In the genomic region with DNA sequence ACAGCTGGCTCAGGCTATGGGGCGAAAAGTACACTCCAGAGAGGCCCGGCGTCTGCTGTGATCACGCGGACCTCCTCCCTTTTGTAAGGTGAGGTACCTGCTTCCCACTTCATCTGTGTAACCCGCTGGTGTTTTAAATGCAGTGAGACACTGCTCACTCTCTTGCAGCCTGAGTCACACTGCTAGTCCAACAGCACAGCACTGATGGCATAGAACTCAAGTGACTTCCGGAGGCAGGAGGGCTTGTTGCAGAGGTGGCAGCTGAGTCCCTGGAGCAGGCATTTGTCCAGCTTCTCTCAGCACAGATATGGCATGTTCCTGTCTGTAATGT, we compare ENCODE assay signal across 17 mouse cellular contexts. TPM values are rescaled to one million over a fixed set of nuclear protein-coding genes. Genes with fewer than 3 reads are reported as not detected.
A peak's percentile ranks its signal among the peaks of the same experiment; 100 is the strongest.
DNase-seq lines count a peak whose midpoint lies in the region; ATAC-seq and TF ChIP-seq lines count a peak whose summit lies in the region.
"Had no signal": no experiment of that assay in that cellular context is flagged by ENCODE, and none has a peak within 500 bp of the region (broad histone marks: within the 10 kb centered on the region; RNA-seq: fewer than 3 reads in every experiment).

No protein-coding gene starts in this region.

- H3K4me1 ChIP-seq in kidney, embryonic 16.5 days (ENCODE audit: insufficient read depth, low read length) = peaks cover 60% of the 10 kb centered on the region
- H3K4me1 ChIP-seq in E14TG2a.4 (replicated peaks; ENCODE audit: low read depth, low read length) = peaks cover 74% of the 10 kb centered on the region
- peaks cover 35% of the 10 kb centered on the region for H3K4me1 ChIP-seq in heart, embryonic 16.5 days (ENCODE audit: control insufficient read depth, insufficient read depth, low read length)

- H3K36me3 ChIP-seq in kidney, embryonic 16.5 days (ENCODE audit: insufficient read depth, low read length) = no peaks in the 10 kb centered on the region
- peaks cover 15% of the 10 kb centered on the region for H3K36me3 ChIP-seq in E14TG2a.4 (ENCODE audit: insufficient read depth, low read length)
- no peaks in the 10 kb centered on the region for H3K36me3 ChIP-seq in heart, embryonic 16.5 days (ENCODE audit: control insufficient read depth, insufficient read depth)
- H3K36me3 ChIP-seq: hindbrain, embryonic 13.5 days; liver, embryonic 13.5 days; midbrain, embryonic 15.5 days had no signal

- ATAC-seq in kidney, embryonic 16.5 days (ENCODE audit: low FRiP score, low TSS enrichment) = no peak
- ATAC-seq in heart, embryonic 16.5 days (replicated peaks; ENCODE audit: extremely low read depth, insufficient read depth, low FRiP score) = no peak
- ATAC-seq: intestine, embryonic 16.5 days; midbrain, embryonic 15.5 days had no signal

- 55% methylated on average over 7 of the region's 7 CpGs for WGBS in kidney, embryonic 16.5 days
- WGBS in heart, embryonic 16.5 days = 43% methylated on average over 7 of the region's 7 CpGs

- H3K27me3 ChIP-seq in kidney, embryonic 16.5 days (ENCODE audit: insufficient read depth, low read length) = peaks cover 7% of the 10 kb centered on the region
- H3K27me3 ChIP-seq in E14TG2a.4 (ENCODE audit: insufficient read depth, low read length) = peaks cover 18% of the 10 kb centered on the region
- no peaks in the 10 kb centered on the region for H3K27me3 ChIP-seq in heart, embryonic 16.5 days (ENCODE audit: control insufficient read depth, insufficient read depth, low read length)

- H3K9me3 ChIP-seq in kidney, embryonic 16.5 days (ENCODE audit: low read length) = no peaks in the 10 kb centered on the region
- no peaks in the 10 kb centered on the region for H3K9me3 ChIP-seq in E14TG2a.4 (ENCODE audit: low read length)
- no peaks in the 10 kb centered on the region for H3K9me3 ChIP-seq in heart, embryonic 16.5 days (replicated peaks; ENCODE audit: control insufficient read depth, low read length)
- H3K9me3 ChIP-seq: hindbrain, embryonic 13.5 days; liver, embryonic 13.5 days; midbrain, embryonic 15.5 days had no signal

- DNase-seq in gastrocnemius, adult 2 months = peak; percentile 21
- no peak for DNase-seq in gastrocnemius, postnatal 25 days
- DNase-seq in kidney, postnatal 25 days = no peak
- DNase-seq in adipocyte (ENCODE audit: low spot score) = no peak
- DNase-seq in adrenal gland, postnatal 4 days (ENCODE audit: low spot score in 2 of 2) = no peak
- DNase-seq: cerebellum, adult 9-10 months; gastrocnemius, postnatal 14 days; kidney, postnatal 36 days; liver, embryonic 13.5 days; right cerebral cortex, postnatal 14 days had no signal

- intact Hi-C loops in gastrocnemius, adult 2 months (cut with DNase I) = loop anchor here (5.0 kb wide), 3 partner anchors 48 to 218 kb away; no protein-coding TSS in a partner anchor

- H3K4me3 ChIP-seq in gastrocnemius, adult 2 months = peak overlapping the region; percentile 86; the same call in 1 of the 2 replicates
- H3K4me3 ChIP-seq in kidney, embryonic 16.5 days (ENCODE audit: low read length) = no peak overlapping the region
- peak overlapping the region; percentile 7; the same call in 1 of the 2 replicates for H3K4me3 ChIP-seq in E14TG2a.4 (replicated peaks; ENCODE audit: low read length)
- H3K4me3 ChIP-seq in heart, embryonic 16.5 days (ENCODE audit: low read length) = no peak overlapping the region
- H3K4me3 ChIP-seq: erythroblast, embryonic 14.5 days; hindbrain, embryonic 13.5 days; liver, embryonic 13.5 days; midbrain, embryonic 15.5 days had no signal

- H3K4me2 ChIP-seq in kidney, embryonic 16.5 days (replicated peaks; ENCODE audit: low read depth, low read length) = no peak overlapping the region
- no peak overlapping the region for H3K4me2 ChIP-seq in heart, embryonic 16.5 days (ENCODE audit: low read depth, low read length)
- H3K4me2 ChIP-seq: hindbrain, embryonic 13.5 days; liver, embryonic 13.5 days; midbrain, embryonic 15.5 days had no signal

- 0 out of 2 replicates have a peak overlapping the region, but pooled peaks have one; percentile 7 for H3K9ac ChIP-seq in kidney, embryonic 16.5 days (replicated peaks; ENCODE audit: low read length)
- H3K9ac ChIP-seq in heart, embryonic 16.5 days (ENCODE audit: low read length) = no peak overlapping the region
- H3K9ac ChIP-seq: hindbrain, embryonic 13.5 days; liver, embryonic 13.5 days; midbrain, embryonic 15.5 days had no signal

- TF ChIP-seq CTCF in gastrocnemius, adult 2 months (IDR thresholded peaks at IDR 0.05) = no peak
- TF ChIP-seq CTCF in E14TG2a.4 (conservative IDR thresholded peaks at IDR 0.05; ENCODE audit: low read length) = no peak

- peak overlapping the region; percentile 93 for H3K27ac ChIP-seq in gastrocnemius, adult 2 months
- no peak overlapping the region for H3K27ac ChIP-seq in kidney, embryonic 16.5 days (ENCODE audit: low read length)
- peak overlapping the region; percentile 53 for H3K27ac ChIP-seq in heart, embryonic 16.5 days (ENCODE audit: low read length)
- H3K27ac ChIP-seq: hindbrain, embryonic 13.5 days; liver, embryonic 13.5 days; midbrain, embryonic 15.5 days had no signal

RNA-seq across cellular contexts. Expression of a gene that starts 5.2 kb away (rescaled TPM):
- total RNA-seq in gastrocnemius, adult 2 months (2021) = 1 to 10 TPM; 4.7 to 6.9 TPM
- total RNA-seq in gastrocnemius, postnatal 25 days (2021) = 1 to 10 TPM; 6.7 to 8.1 TPM
- polyA plus RNA-seq in kidney, embryonic 16.5 days (2015; fragmentation: Nextera tagmentation; extraction: Ambion mirVana) = 25.2 and 26.0 TPM in 2 replicates
- polyA plus RNA-seq in heart, embryonic 16.5 days (2015; fragmentation: Nextera tagmentation; extraction: Ambion mirVana) = 19.7 and 20.4 TPM in 2 replicates
- 10 to 100 TPM; 45.6 to 51.8 TPM for total RNA-seq in adrenal gland, postnatal 4 days (2021)

RNA-seq across cellular contexts. Expression of a gene that starts 17.4 kb away (rescaled TPM):
- total RNA-seq in gastrocnemius, adult 2 months (2021) = 10 to 100 TPM; 19.5 to 20.2 TPM
- 10 to 100 TPM; 16.3 to 17.5 TPM for total RNA-seq in gastrocnemius, postnatal 25 days (2021)
- 62.2 and 69.0 TPM in 2 replicates for polyA plus RNA-seq in kidney, embryonic 16.5 days (2015; fragmentation: Nextera tagmentation; extraction: Ambion mirVana)
- polyA plus RNA-seq in heart, embryonic 16.5 days (2015; fragmentation: Nextera tagmentation; extraction: Ambion mirVana) = 28.2 and 37.5 TPM in 2 replicates
- total RNA-seq in adrenal gland, postnatal 4 days (2021) = 10 to 100 TPM; 51.5 to 52.0 TPM

RNA-seq across cellular contexts. Expression of a gene that starts 54.1 kb away (rescaled TPM):
- total RNA-seq in gastrocnemius, adult 2 months (2021) = 1 to 10 TPM; 1.7 to 2.1 TPM
- total RNA-seq in gastrocnemius, postnatal 25 days (2021) = 1 to 10 TPM; 2.3 to 2.5 TPM
- 16.8 and 19.7 TPM in 2 replicates for polyA plus RNA-seq in kidney, embryonic 16.5 days (2015; fragmentation: Nextera tagmentation; extraction: Ambion mirVana)
- polyA plus RNA-seq in heart, embryonic 16.5 days (2015; fragmentation: Nextera tagmentation; extraction: Ambion mirVana) = 19.3 and 21.5 TPM in 2 replicates
- 10 to 100 TPM; 11.0 to 11.7 TPM for total RNA-seq in adrenal gland, postnatal 4 days (2021)

Comparison
In these comparisons a context has a peak if more than half of its experiments do, and no peak if none do; other contexts are left out.
1. H3K4me3 ChIP-seq: peak in gastrocnemius, adult 2 months (single experiment) and E14TG2a.4 (single experiment); none in kidney, embryonic 16.5 days (single experiment) and heart, embryonic 16.5 days (single experiment).
2. RNA of a gene that starts 5.2 kb away (total RNA-seq): 45.6 to 51.8 TPM in adrenal gland, postnatal 4 days; 6.7 to 8.1 TPM in gastrocnemius, postnatal 25 days and 4.7 to 6.9 TPM in gastrocnemius, adult 2 months; every median in the first group is over 4 times any median in the second.